Comparison of ENCODE assay signal across 16 mouse cellular contexts in genomic region chr8:123503801-123504467, GRCm38 (mm10). TPM values are rescaled to one million over a fixed set of nuclear protein-coding genes. Genes with fewer than 3 reads are reported as not detected.
DNase-seq lines count a peak whose midpoint lies in the region; ATAC-seq and TF ChIP-seq lines count a peak whose summit lies in the region.
"Had no signal": no experiment of that assay in that cellular context is flagged by ENCODE, and none has a peak within 500 bp of the region (broad histone marks: within the 10 kb centered on the region; RNA-seq: fewer than 3 reads in every experiment).

No protein-coding gene starts in this region.

- DNase-seq in heart, adult 2 months, result no peak
- DNase-seq in heart, adult 18-20 months, result no peak
- no peak for DNase-seq in liver, embryonic 14.5 days (ENCODE audit: low read depth in 3 of 3, low spot score in 3 of 3)
- no peak for DNase-seq in liver, embryonic 11.5 days (ENCODE audit: low spot score)
- DNase-seq in A20 (ENCODE audit: low read depth, low spot score) (peak; percentile 24), NIH3T3 (ENCODE audit: low read depth) (peak; percentile 34)
- no peak for DNase-seq in layer of hippocampus, adult 9-11 months
- DNase-seq in spleen, postnatal 36 days (ENCODE audit: low spot score in 2 of 2), result no peak
- DNase-seq: adrenal gland, postnatal 10 days; cerebellum, postnatal 36 days; kidney, postnatal 4 days; right cerebral cortex, adult 18-20 months; spleen, adult 18-20 months had no signal

- no peak for ATAC-seq in liver, embryonic 14.5 days (ENCODE audit: insufficient read depth)
- no peak for ATAC-seq in liver, embryonic 11.5 days (replicated peaks; ENCODE audit: low FRiP score)
- ATAC-seq: hindbrain, embryonic 16.5 days had no signal

- H3K4me2 ChIP-seq in liver, embryonic 14.5 days (ENCODE audit: low read depth), result no peak overlapping the region
- H3K4me2 ChIP-seq in liver, embryonic 11.5 days, result no peak overlapping the region
- H3K4me2 ChIP-seq: embryonic facial prominence, embryonic 12.5 days; neural tube, embryonic 12.5 days had no signal

- H3K27ac ChIP-seq in heart, adult 2 months, result no peak overlapping the region
- no peak overlapping the region for H3K27ac ChIP-seq in liver, embryonic 14.5 days
- no peak overlapping the region for H3K27ac ChIP-seq in liver, embryonic 11.5 days (ENCODE audit: low read depth, low read length)
- H3K27ac ChIP-seq: embryonic facial prominence, embryonic 12.5 days; neural tube, embryonic 12.5 days had no signal

- no peak overlapping the region for H3K9ac ChIP-seq in heart, adult 2 months (ENCODE audit: low read depth, low read length)
- H3K9ac ChIP-seq in liver, embryonic 14.5 days (replicated peaks), result no peak overlapping the region
- no peak overlapping the region for H3K9ac ChIP-seq in liver, embryonic 11.5 days (ENCODE audit: low read depth, low read length)
- H3K9ac ChIP-seq: embryonic facial prominence, embryonic 12.5 days; neural tube, embryonic 12.5 days had no signal

- no peaks in the 10 kb centered on the region for H3K4me1 ChIP-seq in heart, adult 2 months (ENCODE audit: control insufficient read depth, insufficient read depth, low read length)
- no peaks in the 10 kb centered on the region for H3K4me1 ChIP-seq in liver, embryonic 14.5 days (replicated peaks; ENCODE audit: control insufficient read depth in 2 of 2, insufficient read depth in 2 of 2, low read length in 1 of 2)
- no peaks in the 10 kb centered on the region for H3K4me1 ChIP-seq in liver, embryonic 11.5 days (replicated peaks; ENCODE audit: control insufficient read depth, insufficient read depth, low read length)
- H3K4me1 ChIP-seq: embryonic facial prominence, embryonic 12.5 days; neural tube, embryonic 12.5 days had no signal

- TF ChIP-seq EP300 in heart, adult 2 months (IDR thresholded peaks at IDR 0.05; ENCODE audit: insufficient read depth, low read depth, low read length), result no peak
- TF ChIP-seq EP300 in liver, embryonic 14.5 days (IDR thresholded peaks at IDR 0.05; ENCODE audit: low read depth), result no peak

- H3K27me3 ChIP-seq in heart, adult 2 months (ENCODE audit: control insufficient read depth, insufficient read depth, low read length), result no peaks in the 10 kb centered on the region
- no peaks in the 10 kb centered on the region for H3K27me3 ChIP-seq in liver, embryonic 14.5 days (ENCODE audit: control insufficient read depth, insufficient read depth, low read length)
- H3K27me3 ChIP-seq in liver, embryonic 11.5 days (replicated peaks; ENCODE audit: control insufficient read depth, insufficient read depth, low read length), result no peaks in the 10 kb centered on the region
- H3K27me3 ChIP-seq: embryonic facial prominence, embryonic 12.5 days; neural tube, embryonic 12.5 days had no signal

- intact Hi-C loops in heart, adult 2 months (cut with DNase I), result no loop called here

- H3K9me3 ChIP-seq in liver, embryonic 14.5 days (ENCODE audit: control insufficient read depth, low read length), result no peaks in the 10 kb centered on the region
- H3K9me3 ChIP-seq in liver, embryonic 11.5 days (ENCODE audit: control insufficient read depth, low read length), result no peaks in the 10 kb centered on the region
- H3K9me3 ChIP-seq: embryonic facial prominence, embryonic 12.5 days had no signal

- H3K4me3 ChIP-seq in heart, adult 2 months, result no peak overlapping the region
- H3K4me3 ChIP-seq in liver, embryonic 14.5 days (ENCODE audit: insufficient read depth in 1 of 2, low read depth in 2 of 2, low read length in 2 of 2), result no peak overlapping the region
- no peak overlapping the region for H3K4me3 ChIP-seq in liver, embryonic 11.5 days (ENCODE audit: low read depth, low read length)
- H3K4me3 ChIP-seq: embryonic facial prominence, embryonic 12.5 days; neural tube, embryonic 12.5 days had no signal

- H3K36me3 ChIP-seq in heart, adult 2 months (ENCODE audit: control insufficient read depth, insufficient read depth, low read length), result no peaks in the 10 kb centered on the region
- peaks cover 23% of the 10 kb centered on the region for H3K36me3 ChIP-seq in liver, embryonic 14.5 days (replicated peaks; ENCODE audit: control insufficient read depth, insufficient read depth, low read depth)
- peaks cover 64% of the 10 kb centered on the region for H3K36me3 ChIP-seq in liver, embryonic 11.5 days (ENCODE audit: control insufficient read depth, insufficient read depth, low read length)

- over 99% methylated on average over 6 of the region's 6 CpGs for WGBS in heart, adult 2 months
- WGBS in liver, embryonic 14.5 days (ENCODE audit: insufficient replicate concordance), result 95% methylated on average over 6 of the region's 6 CpGs
- 93% methylated on average over 6 of the region's 6 CpGs for whole genome bisulfite sequencing in liver, embryonic 11.5 days

- peak; percentile 36 for TF ChIP-seq CTCF in heart, adult 2 months (IDR thresholded peaks at IDR 0.05)
- peak; percentile 41; the same call in 1 of the 2 replicates for TF ChIP-seq CTCF in liver, embryonic 14.5 days (IDR thresholded peaks at IDR 0.05; ENCODE audit: low read depth)

- no peaks in the 10 kb centered on the region for H3K79me2 ChIP-seq in heart, adult 2 months (replicated peaks; ENCODE audit: control insufficient read depth, insufficient read depth, low read length)

- TF ChIP-seq POLR2A in heart, adult 2 months (IDR thresholded peaks at IDR 0.05; ENCODE audit: insufficient read depth, low read depth, low read length), result no peak

RNA-seq across cellular contexts. Expression of gene Dbndd1, which starts 11.3 kb away (rescaled TPM):
- total RNA-seq in heart, adult 2 months (2021), result not detected
- 0.27 TPM in 1 of 2 replicates, not detected in the other for polyA plus RNA-seq in heart, adult 2 months (2012; rRNA removed)
- total RNA-seq in heart, adult 18-20 months (2021), result not detected
- polyA plus RNA-seq in liver, embryonic 14.5 days (2012; rRNA removed), result 0.03 and 0.15 TPM in 2 replicates
- 0.15 TPM in 1 of 2 replicates, not detected in the other for polyA plus RNA-seq in liver, embryonic 14.5 days (2014; fragmentation: Nextera tagmentation; extraction: Ambion mirVana)
- polyA plus RNA-seq in liver, embryonic 11.5 days (2014; fragmentation: Nextera tagmentation; extraction: Ambion mirVana), result 1.5 and 1.6 TPM in 2 replicates

RNA-seq across cellular contexts. Expression of gene Gas8, which starts 14.7 kb away (rescaled TPM):
- total RNA-seq in heart, adult 2 months (2021), result 1 to 10 TPM; 3.6 to 4.6 TPM
- 3.1 and 4.0 TPM in 2 replicates for polyA plus RNA-seq in heart, adult 2 months (2012; rRNA removed)
- 1 to 10 TPM; 3.2 to 4.0 TPM for total RNA-seq in heart, adult 18-20 months (2021)
- 1.8 and 3.4 TPM in 2 replicates for polyA plus RNA-seq in liver, embryonic 14.5 days (2012; rRNA removed)
- 2.3 and 3.5 TPM in 2 replicates for polyA plus RNA-seq in liver, embryonic 14.5 days (2014; fragmentation: Nextera tagmentation; extraction: Ambion mirVana)
- polyA plus RNA-seq in liver, embryonic 11.5 days (2014; fragmentation: Nextera tagmentation; extraction: Ambion mirVana), result 13.7 and 15.5 TPM in 2 replicates

RNA-seq across cellular contexts. Expression of gene Afg3l1, which starts 26.2 kb away (rescaled TPM):
- total RNA-seq in heart, adult 2 months (2021), result 10 to 100 TPM; 60.1 to 65.1 TPM
- 22.6 and 39.2 TPM in 2 replicates for polyA plus RNA-seq in heart, adult 2 months (2012; rRNA removed)
- total RNA-seq in heart, adult 18-20 months (2021), result 10 to 100 TPM; 72.1 to 72.9 TPM
- polyA plus RNA-seq in liver, embryonic 14.5 days (2012; rRNA removed), result 11.0 and 12.6 TPM in 2 replicates
- 13.4 and 13.5 TPM in 2 replicates for polyA plus RNA-seq in liver, embryonic 14.5 days (2014; fragmentation: Nextera tagmentation; extraction: Ambion mirVana)
- polyA plus RNA-seq in liver, embryonic 11.5 days (2014; fragmentation: Nextera tagmentation; extraction: Ambion mirVana), result 42.2 and 43.0 TPM in 2 replicates

Comparison
In these comparisons a context has a peak if more than half of its experiments do, and no peak if none do; other contexts are left out.
1. DNase-seq: peak in A20 (single experiment) and NIH3T3 (single experiment); none in heart, adult 2 months (0 of 2), heart, adult 18-20 months (0 of 2), liver, embryonic 14.5 days (0 of 3), liver, embryonic 11.5 days (single experiment), layer of hippocampus, adult 9-11 months (single experiment) and spleen, postnatal 36 days (0 of 2).